Mouse (Mus musculus) limb, embryonic 12.5 days (tissue): ENCODE data around the gene Elovl6. TPM values are rescaled to one million over a fixed set of nuclear protein-coding genes. Genes with fewer than 3 reads are reported as not detected.

ENCODE experiments used
- ATAC-seq: fragments of 200-750 bp; cut with Nextera tagmentation; 2 replicates; pipeline ENCODE4 v1.8.0; 2017; ENCODE audit warnings: low read depth, moderate TSS enrichment; ENCODE audit not compliant: insufficient number of reproducible peaks, insufficient read depth, low FRiP score, low TSS enrichment
- H3K27ac ChIP-seq: fragments of 300-500 bp; sonication (generic); 2 replicates; pipeline ENCODE4 v1.5.1; 2016; ENCODE audit warnings: mild to moderate bottlenecking, moderate library complexity
- H3K27me3 ChIP-seq: fragments of 300-500 bp; sonication (generic); 2 replicates; pipeline ENCODE4 v1.6.1; 2016; ENCODE audit warnings: mild to moderate bottlenecking, moderate library complexity
- H3K36me3 ChIP-seq: fragments of 300-500 bp; sonication (generic); 2 replicates; pipeline ENCODE4 v1.6.1; 2016; ENCODE audit warnings: mild to moderate bottlenecking, moderate library complexity
- H3K4me1 ChIP-seq: fragments of 300-500 bp; sonication (generic); replicated peaks from 2 replicates; pipeline ENCODE4 v1.6.1; 2016
- H3K4me2 ChIP-seq: fragments of 300-500 bp; sonication (generic); 2 replicates; pipeline ENCODE4 v1.6.1; 2016; ENCODE audit warnings: mild to moderate bottlenecking, moderate library complexity
- H3K4me3 ChIP-seq: fragments of 300-500 bp; sonication (generic); replicated peaks from 2 replicates; pipeline ENCODE4 v1.5.1; 2016; ENCODE audit warnings: mild to moderate bottlenecking
- H3K9ac ChIP-seq: fragments of 300-500 bp; sonication (generic); replicated peaks from 2 replicates; pipeline ENCODE4 v1.6.1; 2016; ENCODE audit warnings: mild to moderate bottlenecking, moderate library complexity
- H3K9me3 ChIP-seq: fragments of 300-500 bp; sonication (generic); 2 replicates; pipeline ENCODE4 v1.6.1; 2016; ENCODE audit warnings: mild to moderate bottlenecking, moderate library complexity
- WGBS: fragments of 180-500 bp; shearing (Covaris S2); methylation state at CpG from one replicate; pipeline ENCODE4 v1.1.7; 2016; 5-methylcytosine and 5-hydroxymethylcytosine counted together
- polyA plus RNA-seq: library from polyadenylated mRNA; unstranded; fragments of >200 nt; fragmentation: Nextera tagmentation; extraction: Ambion mirVana; gene quantifications from 2 replicates; pipeline ENCODE4 v1.2.1, GENCODE M21; 2016

Gene Elovl6
- polyA plus RNA-seq, 1 experiment from 2014 or later, result 35.2 TPM

DNA sequence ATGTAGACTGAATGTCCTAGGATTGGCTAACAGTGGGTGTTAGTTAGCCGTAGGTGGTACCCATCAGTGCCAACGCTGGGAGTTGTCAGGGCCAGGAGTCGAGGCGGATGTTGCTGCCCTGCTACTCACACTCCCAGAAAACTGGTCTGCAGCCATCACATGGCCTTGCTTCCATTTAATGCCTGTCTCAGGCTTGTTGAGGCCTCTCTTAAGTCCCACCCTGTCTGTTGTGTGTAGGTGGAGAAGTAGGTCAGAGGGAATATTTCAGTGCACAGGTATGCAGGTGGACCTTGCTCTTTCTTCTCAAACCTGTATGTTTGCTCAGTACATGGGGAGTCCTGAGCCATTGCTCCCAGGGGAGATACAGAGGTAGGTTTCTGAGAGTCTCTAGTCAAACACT, 22.3 kb downstream of the Elovl6 start:
- no peak overlapping the region for H3K9ac ChIP-seq
- H3K27ac ChIP-seq, result no peak overlapping the region
- H3K36me3 ChIP-seq, result peaks cover 4% of the 10 kb centered on the region; the same call in 1 of the 2 replicates
- H3K9me3 ChIP-seq, result no peaks in the 10 kb centered on the region
- H3K4me3 ChIP-seq, result no peak overlapping the region
- no peak overlapping the region for H3K4me2 ChIP-seq
- 94% methylated on average over 4 of the region's 4 CpGs for WGBS
- H3K27me3 ChIP-seq, result no peaks in the 10 kb centered on the region
- peaks cover 8% of the 10 kb centered on the region for H3K4me1 ChIP-seq
- ATAC-seq, result no peak

- no peak overlapping the region for H3K27ac ChIP-seq
- ATAC-seq, result no peak
- H3K4me1 ChIP-seq, result peaks cover 1% of the 10 kb centered on the region; the same call in 1 of the 2 replicates
- WGBS, result 87% methylated on average over 9 of the region's 9 CpGs
- no peaks in the 10 kb centered on the region for H3K27me3 ChIP-seq
- no peaks in the 10 kb centered on the region for H3K9me3 ChIP-seq
- no peak overlapping the region for H3K4me2 ChIP-seq
- no peak overlapping the region for H3K4me3 ChIP-seq
- peaks cover 7% of the 10 kb centered on the region; the same call in 1 of the 2 replicates for H3K36me3 ChIP-seq
- H3K9ac ChIP-seq, result no peak overlapping the region
Observed at GRCm38 (mm10) chr3:129557048-129557447, 24.9 kb downstream of the Elovl6 start.

DNA sequence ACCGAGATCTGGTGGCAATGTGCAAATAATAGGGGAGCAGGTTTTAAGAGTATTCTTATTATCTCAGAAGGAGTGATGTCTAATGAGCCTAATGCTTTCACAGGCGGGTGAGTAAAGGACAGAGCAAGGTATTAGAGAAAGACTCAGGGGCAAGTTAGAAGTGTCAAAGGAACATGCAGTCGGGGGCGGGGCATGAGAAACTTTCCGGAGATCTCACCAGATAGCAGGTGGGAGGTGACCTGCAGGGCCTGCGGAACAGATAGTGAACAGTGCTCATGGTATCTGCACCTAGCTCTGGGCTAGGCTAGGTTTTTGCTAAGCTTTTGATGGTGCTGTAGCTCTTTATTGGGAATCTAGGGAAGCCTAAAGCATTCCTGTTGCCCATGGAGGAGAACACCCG, 25.4 kb downstream of the Elovl6 start:
- Histone ChIP-seq H3K4me3 (no peak overlapping the region), H3K27ac (no peak overlapping the region), H3K9me3 (no peaks in the 10 kb centered on the region), H3K9ac (no peak overlapping the region), H3K4me2 (no peak overlapping the region), H3K4me1 (no peaks in the 10 kb centered on the region), H3K36me3 (peaks cover 7% of the 10 kb centered on the region; the same call in 1 of the 2 replicates), H3K27me3 (no peaks in the 10 kb centered on the region)
- 86% methylated on average over 7 of the region's 7 CpGs for WGBS
- ATAC-seq, result no peak

DNA sequence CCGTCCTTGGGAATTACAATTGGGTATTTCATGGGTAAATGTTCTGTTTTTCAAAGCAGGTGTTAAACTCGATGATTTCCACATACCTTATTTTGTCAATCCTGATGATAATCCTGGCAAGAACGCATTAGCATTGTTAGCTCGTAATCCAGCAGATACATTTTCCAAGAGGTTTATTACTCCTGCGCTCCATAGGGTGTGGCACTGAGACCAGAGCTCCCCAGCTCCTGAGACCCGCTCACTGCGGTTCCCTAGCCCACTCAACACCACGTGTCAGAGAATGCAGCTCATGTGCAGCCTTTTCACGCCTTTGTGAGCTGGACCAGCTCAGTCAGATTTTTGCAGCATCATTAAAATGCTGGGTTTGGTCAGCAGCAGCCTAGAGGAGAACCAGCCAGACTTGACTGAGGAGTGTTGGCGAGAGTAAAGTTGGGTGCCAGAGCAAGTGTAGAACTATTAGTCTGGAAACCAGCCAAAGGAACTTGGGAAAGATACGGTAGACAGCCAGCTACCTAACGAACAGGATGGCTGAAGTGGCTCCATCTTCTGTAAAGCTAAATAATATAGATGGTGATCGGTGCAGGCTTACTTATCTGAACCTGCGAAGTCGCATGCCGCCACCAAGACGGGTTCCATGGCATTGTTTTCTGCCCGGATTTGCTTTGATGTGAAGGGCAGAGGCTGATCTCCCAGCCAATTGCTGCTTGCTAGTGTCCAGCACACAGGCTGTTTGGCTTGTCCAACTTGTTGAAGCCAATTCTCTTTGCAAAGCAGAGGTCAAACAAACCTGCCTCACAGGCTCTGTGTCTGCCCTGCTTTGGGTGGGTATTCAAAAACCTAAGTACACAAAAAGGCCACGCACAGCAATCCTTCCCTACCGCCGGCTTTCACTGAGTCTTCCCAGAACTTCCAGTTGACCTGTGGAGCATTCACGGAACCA, 26.1 kb downstream of the Elovl6 start:
- Histone ChIP-seq H3K4me2 (no peak overlapping the region), H3K27ac (no peak overlapping the region), H3K4me3 (no peak overlapping the region), H3K9me3 (no peaks in the 10 kb centered on the region), H3K4me1 (no peaks in the 10 kb centered on the region), H3K36me3 (peaks cover 7% of the 10 kb centered on the region; the same call in 1 of the 2 replicates), H3K9ac (no peak overlapping the region), H3K27me3 (no peaks in the 10 kb centered on the region)
- 93% methylated on average over 22 of the region's 22 CpGs for WGBS
- no peak for ATAC-seq

DNA sequence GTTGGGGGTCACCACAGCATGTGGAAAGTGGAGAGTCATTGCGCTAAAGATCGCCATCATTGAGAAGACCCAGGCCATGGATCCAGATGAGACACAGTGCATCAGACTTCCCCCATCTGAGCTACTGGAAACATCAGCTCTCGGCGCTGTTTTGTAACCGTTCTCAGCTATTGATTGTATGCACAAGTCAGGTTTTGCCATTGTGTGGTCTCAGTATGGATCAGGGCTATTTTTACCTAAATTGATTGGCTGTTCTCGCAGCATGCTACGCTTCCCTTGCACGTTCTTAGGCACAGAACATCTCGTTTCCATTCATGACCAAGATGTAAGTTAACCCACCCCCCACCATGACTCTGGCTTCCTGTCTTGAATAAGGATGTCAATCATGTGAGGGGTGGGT, 27.9 kb downstream of the Elovl6 start:
- H3K4me3 ChIP-seq, result no peak overlapping the region
- H3K27me3 ChIP-seq, result no peaks in the 10 kb centered on the region
- WGBS, result 93% methylated on average over 9 of the region's 9 CpGs
- H3K4me2 ChIP-seq, result no peak overlapping the region
- H3K9me3 ChIP-seq, result no peaks in the 10 kb centered on the region
- no peak overlapping the region for H3K27ac ChIP-seq
- no peak overlapping the region for H3K9ac ChIP-seq
- no peak for ATAC-seq
- peaks cover 7% of the 10 kb centered on the region; the same call in 1 of the 2 replicates for H3K36me3 ChIP-seq
- H3K4me1 ChIP-seq, result no peaks in the 10 kb centered on the region

- ATAC-seq, result no peak
- H3K27me3 ChIP-seq, result no peaks in the 10 kb centered on the region
- 93% methylated on average over 10 of the region's 10 CpGs for WGBS
- no peak overlapping the region for H3K4me3 ChIP-seq
- H3K4me1 ChIP-seq, result no peaks in the 10 kb centered on the region
- H3K9ac ChIP-seq, result no peak overlapping the region
- no peak overlapping the region for H3K4me2 ChIP-seq
- H3K9me3 ChIP-seq, result no peaks in the 10 kb centered on the region
- peaks cover 7% of the 10 kb centered on the region; the same call in 1 of the 2 replicates for H3K36me3 ChIP-seq
- H3K27ac ChIP-seq, result no peak overlapping the region
Observed at GRCm38 (mm10) chr3:129561011-129561410, 28.9 kb downstream of the Elovl6 start.

DNA sequence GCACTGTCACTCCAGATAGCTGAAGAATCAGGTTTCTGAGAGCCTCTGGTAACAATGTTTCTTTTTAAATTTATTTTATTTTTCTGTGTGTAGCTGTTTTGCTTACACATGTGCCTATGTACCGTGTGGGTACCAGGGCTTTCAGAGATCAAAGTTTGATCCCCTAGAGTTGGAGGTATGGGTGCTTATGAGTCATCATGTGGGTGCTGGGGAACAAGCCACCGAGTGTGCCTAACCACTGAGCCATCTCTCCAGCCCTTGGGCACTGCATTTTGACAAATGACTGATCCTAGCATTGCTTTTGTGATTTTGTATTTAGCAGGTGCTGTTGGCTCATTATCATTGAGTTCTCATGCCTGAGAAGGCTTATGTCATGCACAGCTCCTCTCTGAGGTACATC, 29.7 kb downstream of the Elovl6 start:
- peaks cover 7% of the 10 kb centered on the region; the same call in 1 of the 2 replicates for H3K36me3 ChIP-seq
- H3K4me1 ChIP-seq, result no peaks in the 10 kb centered on the region
- WGBS, result 84% methylated on average over 2 of the region's 2 CpGs
- ATAC-seq, result no peak
- H3K9ac ChIP-seq, result no peak overlapping the region
- H3K27me3 ChIP-seq, result no peaks in the 10 kb centered on the region
- no peaks in the 10 kb centered on the region for H3K9me3 ChIP-seq
- no peak overlapping the region for H3K4me3 ChIP-seq
- H3K27ac ChIP-seq, result no peak overlapping the region
- no peak overlapping the region for H3K4me2 ChIP-seq

DNA sequence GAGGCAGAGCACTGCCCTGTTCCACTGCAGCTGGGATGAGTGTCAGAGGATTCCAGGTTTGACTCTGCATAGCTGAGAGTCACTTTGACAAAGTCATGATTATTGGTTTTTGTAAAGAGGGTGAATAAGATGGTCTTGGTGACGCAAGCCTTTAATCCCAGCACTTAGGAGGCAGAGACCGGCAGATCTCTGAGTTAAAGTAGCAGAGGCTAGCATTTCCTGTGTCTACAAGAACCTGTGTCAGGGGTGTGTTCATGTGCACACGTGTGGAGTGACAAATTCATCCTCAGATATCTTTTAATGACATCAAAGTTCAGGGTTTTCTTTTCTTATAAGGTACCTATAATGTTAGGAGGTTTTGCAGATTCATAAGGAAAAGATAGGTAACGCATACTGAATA, 30.3 kb downstream of the Elovl6 start:
- Histone ChIP-seq H3K4me3 (no peak overlapping the region), H3K36me3 (peaks cover 7% of the 10 kb centered on the region; the same call in 1 of the 2 replicates), H3K9ac (no peak overlapping the region), H3K4me2 (no peak overlapping the region), H3K27ac (no peak overlapping the region), H3K4me1 (no peaks in the 10 kb centered on the region), H3K27me3 (no peaks in the 10 kb centered on the region), H3K9me3 (no peaks in the 10 kb centered on the region)
- no peak for ATAC-seq
- WGBS, result 91% methylated on average over 4 of the region's 4 CpGs

DNA sequence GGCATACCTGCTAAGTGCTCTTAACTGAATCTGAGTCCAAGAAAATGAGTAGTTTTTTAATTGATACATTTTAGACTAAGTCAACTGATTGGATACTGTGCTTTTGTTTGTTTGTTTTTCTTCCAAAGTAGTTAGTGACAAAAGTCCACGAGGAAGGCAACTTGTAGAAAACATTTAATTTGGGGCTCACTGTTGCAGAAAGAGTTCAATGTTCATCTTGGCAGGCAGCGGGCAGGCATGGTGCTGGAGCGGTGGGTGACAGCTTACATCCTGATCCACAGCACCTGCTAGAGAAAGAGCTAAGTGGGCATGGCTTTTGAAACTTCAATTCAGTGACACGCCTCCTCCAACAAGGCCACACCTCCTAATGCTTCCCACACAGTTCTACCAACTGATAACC, 31.7 kb downstream of the Elovl6 start:
- Histone ChIP-seq H3K9me3 (no peaks in the 10 kb centered on the region), H3K4me2 (no peak overlapping the region), H3K9ac (no peak overlapping the region), H3K36me3 (peaks cover 7% of the 10 kb centered on the region; the same call in 1 of the 2 replicates), H3K27ac (no peak overlapping the region), H3K27me3 (no peaks in the 10 kb centered on the region), H3K4me1 (no peaks in the 10 kb centered on the region), H3K4me3 (no peak overlapping the region)
- no peak for ATAC-seq
- WGBS, result 94% methylated on average over 4 of the region's 4 CpGs

DNA sequence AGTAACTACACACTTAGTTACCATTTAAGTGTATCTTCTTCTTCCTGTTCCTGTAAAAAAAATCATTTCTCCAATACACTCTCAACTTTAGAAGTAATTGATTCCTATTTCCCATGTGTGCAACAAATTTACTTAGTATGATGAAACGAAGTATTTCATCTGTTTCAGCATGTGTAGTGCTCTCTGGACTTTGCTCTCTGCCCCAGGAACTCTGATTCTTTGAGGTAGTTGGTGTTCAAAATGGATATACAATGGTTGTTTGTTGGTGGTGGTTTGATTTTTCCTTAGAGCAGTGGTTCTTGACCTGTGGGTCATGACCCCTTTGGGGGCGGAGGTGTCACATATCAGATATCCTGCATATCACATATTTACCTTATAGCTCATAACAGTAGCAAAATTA, 32.7 kb downstream of the Elovl6 start:
- ATAC-seq, result no peak
- no peak overlapping the region for H3K27ac ChIP-seq
- H3K9ac ChIP-seq, result no peak overlapping the region
- H3K4me1 ChIP-seq, result 0 out of 2 replicates have a peak, but pooled peaks cover 2% of the 10 kb centered on the region
- H3K27me3 ChIP-seq, result no peaks in the 10 kb centered on the region
- H3K4me2 ChIP-seq, result no peak overlapping the region
- H3K4me3 ChIP-seq, result no peak overlapping the region
- H3K9me3 ChIP-seq, result no peaks in the 10 kb centered on the region
- 88% methylated on average over 2 of the region's 2 CpGs for WGBS
- peaks cover 3% of the 10 kb centered on the region; the same call in 1 of the 2 replicates for H3K36me3 ChIP-seq

GRCm38 (mm10) chr3:129565458-129565857, 33.3 kb downstream of the Elovl6 start:
- Histone ChIP-seq H3K36me3 (peaks cover 4% of the 10 kb centered on the region; the same call in 1 of the 2 replicates), H3K27me3 (no peaks in the 10 kb centered on the region), H3K4me2 (no peak overlapping the region), H3K4me3 (no peak overlapping the region), H3K4me1 (0 out of 2 replicates have a peak, but pooled peaks cover 2% of the 10 kb centered on the region), H3K9me3 (no peaks in the 10 kb centered on the region), H3K27ac (no peak overlapping the region), H3K9ac (no peak overlapping the region)
- WGBS, result 88% methylated on average over 8 of the region's 8 CpGs
- ATAC-seq, result no peak
